Mouse (Mus musculus) neural tube, embryonic 15.5 days (tissue): ENCODE results near the gene Sag. TPM values are rescaled to one million over a fixed set of nuclear protein-coding genes. Genes with fewer than 3 reads are reported as not detected.
"Not testable (repeated sequence)": the region's sequence is repeated elsewhere in the genome, so short reads cannot be mapped to it uniquely, and the experiment has no call there.

Experiments
- ATAC-seq: fragments of 200-750 bp; cut with Nextera tagmentation; 2 replicates; pipeline ENCODE4 v1.8.0; 2017; ENCODE audit warnings: mild to moderate bottlenecking, moderate TSS enrichment, moderate library complexity; ENCODE audit not compliant: low FRiP score
- H3K27ac ChIP-seq: fragments of 300-500 bp; sonication (generic); replicated peaks from 2 replicates; pipeline ENCODE4 v1.5.1; 2015; ENCODE audit warnings: mild to moderate bottlenecking, inconsistent platforms
- H3K27me3 ChIP-seq: fragments of 300-500 bp; sonication (generic); replicated peaks from 2 replicates; pipeline ENCODE4 v1.6.1; 2015; ENCODE audit warnings: inconsistent platforms
- H3K36me3 ChIP-seq: fragments of 300-500 bp; sonication (generic); 2 replicates; pipeline ENCODE4 v1.6.1; 2015; ENCODE audit warnings: inconsistent platforms
- H3K4me1 ChIP-seq: fragments of 300-500 bp; sonication (generic); 2 replicates; pipeline ENCODE4 v1.6.1; 2015; ENCODE audit warnings: inconsistent platforms
- H3K4me2 ChIP-seq: fragments of 300-500 bp; sonication (generic); 2 replicates; pipeline ENCODE4 v1.6.1; 2015; ENCODE audit warnings: inconsistent platforms, mild to moderate bottlenecking, moderate library complexity
- H3K4me3 ChIP-seq: fragments of 300-500 bp; sonication (generic); replicated peaks from 2 replicates; pipeline ENCODE4 v1.5.1; 2015; ENCODE audit warnings: mild to moderate bottlenecking, inconsistent platforms
- H3K9ac ChIP-seq: fragments of 300-500 bp; sonication (generic); replicated peaks from 2 replicates; pipeline ENCODE4 v1.6.1; 2015; ENCODE audit warnings: mild to moderate bottlenecking, inconsistent platforms
- H3K9me3 ChIP-seq: fragments of 300-500 bp; sonication (generic); replicated peaks from 2 replicates; pipeline ENCODE4 v1.6.1; 2016; ENCODE audit warnings: inconsistent platforms
- WGBS: fragments of 180-500 bp; shearing (Covaris S2); methylation state at CpG from one replicate; pipeline ENCODE4 v1.1.7; 2015; ENCODE audit warnings: mixed read lengths; 5-methylcytosine and 5-hydroxymethylcytosine counted together
- polyA plus RNA-seq: library from polyadenylated mRNA; unstranded; fragments of >200 nt; fragmentation: Nextera tagmentation; extraction: Ambion mirVana; gene quantifications from 2 replicates; pipeline ENCODE4 v1.2.1, GENCODE M21; 2015

Gene Sag
- polyA plus RNA-seq, 1 experiment from 2014 or later: 2.7 TPM

- WGBS: 92% methylated on average over 5 of the region's 5 CpGs
- H3K4me1 ChIP-seq: no peaks in the 10 kb centered on the region
- no peak overlapping the region for H3K9ac ChIP-seq
- no peaks in the 10 kb centered on the region for H3K9me3 ChIP-seq
- no peak overlapping the region for H3K4me2 ChIP-seq
- ATAC-seq: no peak
- H3K27ac ChIP-seq: no peak overlapping the region
- no peaks in the 10 kb centered on the region for H3K36me3 ChIP-seq
- no peak overlapping the region for H3K4me3 ChIP-seq
- H3K27me3 ChIP-seq: no peaks in the 10 kb centered on the region
These were observed 21.8 kb downstream of the Sag start for GRCm38 (mm10) chr1:87825281-87825680.

GRCm38 (mm10) chr1:87825991-87826390 is 22.5 kb downstream of the Sag start:
- H3K4me2 ChIP-seq: no peak overlapping the region
- no peaks in the 10 kb centered on the region for H3K4me1 ChIP-seq
- no peaks in the 10 kb centered on the region for H3K36me3 ChIP-seq
- H3K9me3 ChIP-seq: no peaks in the 10 kb centered on the region
- H3K27ac ChIP-seq: no peak overlapping the region
- no peaks in the 10 kb centered on the region for H3K27me3 ChIP-seq
- no peak overlapping the region for H3K4me3 ChIP-seq
- ATAC-seq: no peak
- no peak overlapping the region for H3K9ac ChIP-seq
- 89% methylated on average over 6 of the region's 6 CpGs for WGBS

- no peak for ATAC-seq
- H3K4me3 ChIP-seq: no peak overlapping the region
- 78% methylated on average over 2 of the region's 2 CpGs for WGBS
These were observed 23.0 kb downstream of the Sag start for GRCm38 (mm10) chr1:87826474-87826873.

GRCm38 (mm10) chr1:87827476-87827875 is 24.0 kb downstream of the Sag start:
- not testable (repeated sequence) for H3K9me3 ChIP-seq, H3K4me1 ChIP-seq, ATAC-seq, H3K27me3 ChIP-seq, H3K36me3 ChIP-seq, H3K9ac ChIP-seq, H3K4me2 ChIP-seq, H3K27ac ChIP-seq, H3K4me3 ChIP-seq
- WGBS: 83% methylated on average over 1 of the region's 1 CpGs

More at GRCm38 (mm10) chr1:87826474-87826873, 23.0 kb downstream of the Sag start:
- Histone ChIP-seq H3K4me1 (no peaks in the 10 kb centered on the region), H3K4me2 (no peak overlapping the region), H3K27ac (no peak overlapping the region), H3K9me3 (no peaks in the 10 kb centered on the region), H3K9ac (no peak overlapping the region), H3K27me3 (no peaks in the 10 kb centered on the region), H3K36me3 (no peaks in the 10 kb centered on the region)

GRCm38 (mm10) chr1:87828185-87828584 is 24.7 kb downstream of the Sag start:
- ATAC-seq: no peak
- Histone ChIP-seq H3K4me2 (no peak overlapping the region), H3K36me3 (no peaks in the 10 kb centered on the region), H3K27me3 (no peaks in the 10 kb centered on the region), H3K9ac (no peak overlapping the region), H3K9me3 (no peaks in the 10 kb centered on the region), H3K4me1 (no peaks in the 10 kb centered on the region), H3K27ac (no peak overlapping the region), H3K4me3 (no peak overlapping the region)
- 82% methylated on average over 9 of the region's 9 CpGs for WGBS

GRCm38 (mm10) chr1:87828926-87829580 is 25.6 kb downstream of the Sag start:
- H3K9me3 ChIP-seq: no peaks in the 10 kb centered on the region
- no peak overlapping the region for H3K4me2 ChIP-seq
- no peaks in the 10 kb centered on the region for H3K36me3 ChIP-seq
- no peak overlapping the region for H3K27ac ChIP-seq
- no peak overlapping the region for H3K4me3 ChIP-seq
- H3K9ac ChIP-seq: no peak overlapping the region
- no peak for ATAC-seq
- WGBS: 58% methylated on average over 7 of the region's 7 CpGs
- H3K4me1 ChIP-seq: no peaks in the 10 kb centered on the region
- no peaks in the 10 kb centered on the region for H3K27me3 ChIP-seq

- Histone ChIP-seq H3K4me2 (no peak overlapping the region), H3K27me3 (no peaks in the 10 kb centered on the region), H3K4me3 (no peak overlapping the region), H3K27ac (no peak overlapping the region), H3K9me3 (no peaks in the 10 kb centered on the region), H3K4me1 (no peaks in the 10 kb centered on the region), H3K9ac (no peak overlapping the region), H3K36me3 (no peaks in the 10 kb centered on the region)
- no peak for ATAC-seq
- 61% methylated on average over 6 of the region's 6 CpGs for WGBS
These were observed 26.2 kb downstream of the Sag start for GRCm38 (mm10) chr1:87829621-87830211.

GRCm38 (mm10) chr1:87836453-87836852 is 33.0 kb downstream of the Sag start:
- no peak overlapping the region for H3K4me2 ChIP-seq
- WGBS: 63% methylated on average over 1 of the region's 1 CpGs

GRCm38 (mm10) chr1:87837018-87837417 is 33.5 kb downstream of the Sag start:
- H3K36me3 ChIP-seq: no peaks in the 10 kb centered on the region
- no peak overlapping the region for H3K4me3 ChIP-seq
- no peaks in the 10 kb centered on the region for H3K4me1 ChIP-seq
- no peak for ATAC-seq
- H3K27ac ChIP-seq: no peak overlapping the region
- no peak overlapping the region for H3K4me2 ChIP-seq
- no peaks in the 10 kb centered on the region for H3K27me3 ChIP-seq
- H3K9me3 ChIP-seq: no peaks in the 10 kb centered on the region
- H3K9ac ChIP-seq: no peak overlapping the region
- 57% methylated on average over 5 of the region's 5 CpGs for WGBS

More at GRCm38 (mm10) chr1:87836453-87836852, 33.0 kb downstream of the Sag start:
- no peak overlapping the region for H3K4me3 ChIP-seq
- ATAC-seq: no peak
- H3K27ac ChIP-seq: no peak overlapping the region
- H3K36me3 ChIP-seq: no peaks in the 10 kb centered on the region
- no peaks in the 10 kb centered on the region for H3K9me3 ChIP-seq
- no peak overlapping the region for H3K9ac ChIP-seq
- H3K4me1 ChIP-seq: no peaks in the 10 kb centered on the region
- no peaks in the 10 kb centered on the region for H3K27me3 ChIP-seq

GRCm38 (mm10) chr1:87840411-87841208 is 37.1 kb downstream of the Sag start:
- Histone ChIP-seq H3K27me3 (no peaks in the 10 kb centered on the region), H3K4me2 (no peak overlapping the region), H3K4me1 (no peaks in the 10 kb centered on the region), H3K36me3 (no peaks in the 10 kb centered on the region), H3K27ac (no peak overlapping the region), H3K4me3 (no peak overlapping the region), H3K9ac (no peak overlapping the region), H3K9me3 (no peaks in the 10 kb centered on the region)
- 57% methylated on average over 11 of the region's 11 CpGs for WGBS
- ATAC-seq: no peak

- ATAC-seq: no peak
- no peaks in the 10 kb centered on the region for H3K36me3 ChIP-seq
- H3K4me1 ChIP-seq: peaks cover 10% of the 10 kb centered on the region
- H3K27ac ChIP-seq: no peak overlapping the region; the same call in 1 of the 2 replicates
- no peak overlapping the region for H3K9ac ChIP-seq
- no peaks in the 10 kb centered on the region for H3K9me3 ChIP-seq
- H3K27me3 ChIP-seq: no peaks in the 10 kb centered on the region
- H3K4me2 ChIP-seq: no peak overlapping the region
- WGBS: 38% methylated on average over 2 of the region's 2 CpGs
- H3K4me3 ChIP-seq: no peak overlapping the region
These were observed 43.5 kb downstream of the Sag start for GRCm38 (mm10) chr1:87846801-87847474.
